Mouse (Mus musculus): Measurements from ENCODE around the gene Smarca1.

Smarca1 gene

GRCm38 (mm10) chrX:47760212-47760611, 132.6 kb downstream of the Smarca1 start:
- no peak for DNase-seq

Measured in cerebellum, adult 11 months (tissue).